Mouse (Mus musculus) cortical plate, adult 2 months (tissue): Measurements from ENCODE around the gene Gzmm.

ENCODE experiments used
- CTCF ChIP-seq: fragments of 200-500 bp; IDR thresholded peaks from 2 replicates; pipeline ENCODE4 v1.5.1; 2011; ENCODE audit warnings: mild to moderate bottlenecking, control low read depth, low read length; ENCODE audit not compliant: insufficient read depth; ENCODE audit errors: extremely low read depth
- POLR2A ChIP-seq: fragments of 200-500 bp; IDR thresholded peaks from 2 replicates; pipeline ENCODE4 v1.6.1; 2011; ENCODE audit warnings: mild to moderate bottlenecking, low read length, control low read depth; ENCODE audit not compliant: insufficient read depth; ENCODE audit errors: extremely low read depth

- TF ChIP-seq CTCF: no peak
- TF ChIP-seq POLR2A: no peak
Measured at GRCm38 (mm10) chr10:79698459-79698858, 9.6 kb downstream of the Gzmm start.
